Mouse (Mus musculus): ENCODE results near the gene Pklr. TPM values are rescaled to one million over a fixed set of nuclear protein-coding genes. Genes with fewer than 3 reads are reported as not detected.

Pklr gene
- total RNA-seq, 2 experiments from 2014 or later: not detected

DNA sequence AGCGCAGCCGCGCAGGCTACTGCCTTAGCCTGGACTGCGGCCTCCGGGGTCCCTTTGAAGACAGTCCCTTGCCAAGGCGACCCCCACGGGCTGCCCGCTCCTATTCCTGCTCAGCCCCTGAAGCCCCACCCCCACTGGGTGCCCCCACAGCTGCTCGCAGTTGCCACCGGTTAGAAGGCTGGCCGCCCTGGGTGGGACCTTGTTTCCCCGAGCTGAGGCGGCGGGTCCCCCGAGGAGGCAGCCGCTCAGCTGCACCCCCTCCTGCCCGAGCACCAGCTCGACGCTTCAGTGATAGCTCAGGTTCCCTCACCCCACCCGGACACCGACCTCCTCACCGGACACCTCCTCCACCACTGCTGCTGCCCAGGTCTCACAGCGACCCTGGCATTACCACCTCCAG, 51.3 kb downstream of the Pklr start:
- DNase-seq: no peak
- intact Hi-C loops (cut with DNase I): no loop called here

- intact Hi-C loops (cut with DNase I): no loop called here
- DNase-seq: no peak
These were observed 51.9 kb downstream of the Pklr start for GRCm38 (mm10) chr3:89187690-89188477.

- intact Hi-C loops (cut with DNase I): no loop called here
- DNase-seq: no peak
These were observed 52.5 kb downstream of the Pklr start for GRCm38 (mm10) chr3:89188478-89188875.

DNA sequence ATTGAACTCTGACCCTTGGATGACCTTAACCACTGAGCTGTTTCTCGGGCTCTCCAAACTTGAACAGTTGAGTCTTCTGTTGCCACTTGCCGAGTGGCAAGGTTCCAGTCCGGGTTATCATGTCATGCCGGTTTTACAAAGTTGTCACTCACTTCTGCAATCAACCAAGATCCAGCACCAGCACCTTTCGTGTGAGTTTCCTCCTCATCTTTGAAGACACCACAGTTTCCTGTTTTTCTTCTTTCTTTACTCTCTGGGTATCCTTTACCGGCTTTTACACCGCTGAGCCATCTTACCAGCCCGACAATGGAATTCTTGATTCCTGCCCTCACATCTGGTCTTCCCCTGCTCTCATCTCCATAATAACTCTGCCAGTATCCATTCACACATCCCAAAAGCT, 54.5 kb downstream of the Pklr start:
- no peak for DNase-seq
- intact Hi-C loops (cut with DNase I): no loop called here

- DNase-seq: no peak
- intact Hi-C loops (cut with DNase I): no loop called here
These were observed 57.4 kb downstream of the Pklr start for GRCm38 (mm10) chr3:89193351-89193750.

DNA sequence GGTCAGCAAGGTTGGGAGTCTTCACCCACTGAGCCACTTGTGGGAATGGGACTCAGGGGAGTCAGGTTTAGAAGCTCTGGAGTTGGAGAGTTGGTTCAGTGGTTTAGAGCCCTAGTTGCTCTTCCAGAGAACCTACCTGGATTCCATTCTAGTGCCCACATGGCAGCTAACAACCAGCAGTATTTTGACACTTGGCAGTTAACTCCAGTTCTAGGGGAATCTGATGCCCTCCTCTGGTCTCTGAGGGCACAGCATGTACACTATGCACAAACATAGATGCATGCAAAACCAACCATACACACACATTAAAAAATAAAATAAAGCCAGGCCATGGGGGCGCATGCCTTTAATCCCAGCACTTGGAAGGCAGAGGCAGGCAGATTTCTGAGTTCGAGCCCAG, 57.9 kb downstream of the Pklr start:
- peak in 1 of 2 experiments; percentile 26 for DNase-seq
- intact Hi-C loops (cut with DNase I): no loop called here

Other genes with a start within 250 kb of the Pklr start
- gene Msto1, start 222.1 kb upstream of the Pklr start, total RNA-seq (2021): 10 to 100 TPM; 22.8 to 24.3 TPM
- 10 to 100 TPM; 45.4 to 46.0 TPM for gene Ash1l, start 185.5 kb upstream of the Pklr start, total RNA-seq (2021)
- gene Dap3, start 185.0 kb upstream of the Pklr start, total RNA-seq (2021): 100 to 1,000 TPM; 105 to 114 TPM
- gene Rusc1, start 42.8 kb upstream of the Pklr start, total RNA-seq (2021): 10 to 100 TPM; 12.6 to 15.0 TPM
- not detected for gene Gm43738, start 35.0 kb upstream of the Pklr start, total RNA-seq (2021)
- gene Fdps, start 34.2 kb upstream of the Pklr start, total RNA-seq (2021): 10 to 100 TPM; 26.2 to 28.3 TPM
- gene Hcn3, start 24.1 kb downstream of the Pklr start, total RNA-seq (2021): under 1 TPM; 0.19 to 0.60 TPM
- gene Clk2, start 28.7 kb downstream of the Pklr start, total RNA-seq (2021): 10 to 100 TPM; 26.6 to 26.7 TPM
- 10 to 100 TPM; 49.4 to 49.6 TPM for gene Scamp3, start 41.3 kb downstream of the Pklr start, total RNA-seq (2021)
- 1 to 10 TPM; 7.9 to 8.3 TPM for gene Fam189b, start 47.0 kb downstream of the Pklr start, total RNA-seq (2021)
- 10 to 100 TPM; 24.2 to 24.7 TPM for gene Gba, start 66.8 kb downstream of the Pklr start, total RNA-seq (2021)
- 10 to 100 TPM; 20.4 to 21.8 TPM for gene Thbs3, start 79.0 kb downstream of the Pklr start, total RNA-seq (2021)
- gene Mtx1, start 90.9 kb downstream of the Pklr start, total RNA-seq (2021): 10 to 100 TPM; 73.7 to 77.2 TPM
- under 1 TPM; 0.20 to 0.34 TPM for gene Muc1, start 92.9 kb downstream of the Pklr start, total RNA-seq (2021)
- 10 to 100 TPM; 84.4 to 88.0 TPM for gene Krtcap2, start 109.8 kb downstream of the Pklr start, total RNA-seq (2021)
- gene Trim46, start 110.2 kb downstream of the Pklr start, total RNA-seq (2021): 1 to 10 TPM in 1 of 2 experiments, under 1 TPM in 1; 0.77 to 1.1 TPM
- gene Dpm3, start 123.2 kb downstream of the Pklr start, total RNA-seq (2021): 10 to 100 TPM; 60.2 to 64.2 TPM
- 10 to 100 TPM; 29.3 to 31.3 TPM for gene Slc50a1, start 134.4 kb downstream of the Pklr start, total RNA-seq (2021)
- 10 to 100 TPM; 48.8 to 57.5 TPM for gene Efna1, start 145.0 kb downstream of the Pklr start, total RNA-seq (2021)
- under 1 TPM in 1 of 2 experiments, not detected in 1; 0.17 TPM for gene Efna3, start 186.8 kb downstream of the Pklr start, total RNA-seq (2021)
- gene Efna4, start 201.9 kb downstream of the Pklr start, total RNA-seq (2021): 1 to 10 TPM; 1.9 to 2.2 TPM
- gene Adam15, start 213.9 kb downstream of the Pklr start, total RNA-seq (2021): 100 to 1,000 TPM; 101 to 118 TPM
- under 1 TPM in 1 of 2 experiments, not detected in 1; 0.26 TPM for gene Dcst2, start 225.8 kb downstream of the Pklr start, total RNA-seq (2021)
- under 1 TPM; 0.43 to 0.57 TPM for gene Dcst1, start 229.1 kb downstream of the Pklr start, total RNA-seq (2021)

Measured in heart, postnatal 10 days (tissue).